Mouse (Mus musculus): ENCODE measurements around the gene Tspan13. TPM values are rescaled to one million over a fixed set of nuclear protein-coding genes. Genes with fewer than 3 reads are reported as not detected.

Gene Tspan13
- total RNA-seq (2015; ENCODE audit: low replicate concordance) (58.4 and 68.3 TPM in 2 replicates), total RNA-seq (2017; ENCODE audit: low replicate concordance) (30.5 and 44.0 TPM in 2 replicates)

GRCm38 (mm10) chr12:36042348-36042778 lies at the start of gene Tspan13:
Gene Tspan13 (minus strand): TSS chr12:36042500.
- peak; percentile 91 for ATAC-seq (replicated peaks; ENCODE audit: low FRiP score, poor library complexity, severe bottlenecking)

- no peak for ATAC-seq (replicated peaks; ENCODE audit: low FRiP score, poor library complexity, severe bottlenecking)
Measured at GRCm38 (mm10) chr12:36091964-36092363, 49.7 kb upstream of the Tspan13 start.

GRCm38 (mm10) chr12:36089221-36089620 lies 46.9 kb upstream of the Tspan13 start:
- ATAC-seq (replicated peaks; ENCODE audit: low FRiP score, poor library complexity, severe bottlenecking) = no peak

- ATAC-seq (replicated peaks; ENCODE audit: low FRiP score, poor library complexity, severe bottlenecking) = no peak
Measured at GRCm38 (mm10) chr12:36088804-36089203, 46.5 kb upstream of the Tspan13 start.

- no peak for ATAC-seq (replicated peaks; ENCODE audit: low FRiP score, poor library complexity, severe bottlenecking)
Measured at GRCm38 (mm10) chr12:36085380-36085779, 43.1 kb upstream of the Tspan13 start.

GRCm38 (mm10) chr12:36078101-36078899 lies 36.0 kb upstream of the Tspan13 start:
- ATAC-seq (replicated peaks; ENCODE audit: low FRiP score, poor library complexity, severe bottlenecking) = no peak

GRCm38 (mm10) chr12:36072860-36073259 lies 30.6 kb upstream of the Tspan13 start:
- ATAC-seq (replicated peaks; ENCODE audit: low FRiP score, poor library complexity, severe bottlenecking) = no peak

GRCm38 (mm10) chr12:36070231-36070630 lies 27.9 kb upstream of the Tspan13 start:
- ATAC-seq (replicated peaks; ENCODE audit: low FRiP score, poor library complexity, severe bottlenecking) = no peak

GRCm38 (mm10) chr12:36067538-36067937 lies 25.2 kb upstream of the Tspan13 start:
- ATAC-seq (replicated peaks; ENCODE audit: low FRiP score, poor library complexity, severe bottlenecking) = no peak

- no peak for ATAC-seq (replicated peaks; ENCODE audit: low FRiP score, poor library complexity, severe bottlenecking)
Measured at GRCm38 (mm10) chr12:36065911-36066310, 23.6 kb upstream of the Tspan13 start.

GRCm38 (mm10) chr12:36057699-36058098 lies 15.4 kb upstream of the Tspan13 start:
- ATAC-seq (replicated peaks; ENCODE audit: low FRiP score, poor library complexity, severe bottlenecking) = no peak

- no peak for ATAC-seq (replicated peaks; ENCODE audit: low FRiP score, poor library complexity, severe bottlenecking)
Measured at GRCm38 (mm10) chr12:36050276-36050675, 8.0 kb upstream of the Tspan13 start.

- no peak for ATAC-seq (replicated peaks; ENCODE audit: low FRiP score, poor library complexity, severe bottlenecking)
Measured at GRCm38 (mm10) chr12:36047593-36047992, 5.3 kb upstream of the Tspan13 start.

GRCm38 (mm10) chr12:36046196-36046595 lies 3.9 kb upstream of the Tspan13 start:
- no peak for ATAC-seq (replicated peaks; ENCODE audit: low FRiP score, poor library complexity, severe bottlenecking)

GRCm38 (mm10) chr12:36044691-36045090 lies 2.4 kb upstream of the Tspan13 start:
- no peak for ATAC-seq (replicated peaks; ENCODE audit: low FRiP score, poor library complexity, severe bottlenecking)

- peak; percentile 54 for ATAC-seq (replicated peaks; ENCODE audit: low FRiP score, poor library complexity, severe bottlenecking)
Measured at GRCm38 (mm10) chr12:36041703-36042347, 475 bp downstream of the Tspan13 start.

GRCm38 (mm10) chr12:36041281-36041589 lies 1.1 kb downstream of the Tspan13 start:
- ATAC-seq (replicated peaks; ENCODE audit: low FRiP score, poor library complexity, severe bottlenecking) = no peak

GRCm38 (mm10) chr12:36040571-36041280 lies 1.6 kb downstream of the Tspan13 start:
- ATAC-seq (replicated peaks; ENCODE audit: low FRiP score, poor library complexity, severe bottlenecking) = no peak

- ATAC-seq (replicated peaks; ENCODE audit: low FRiP score, poor library complexity, severe bottlenecking) = peak; percentile 26; the same call in 1 of the 2 replicates
Measured at GRCm38 (mm10) chr12:36039541-36040084, 2.7 kb downstream of the Tspan13 start.

- ATAC-seq (replicated peaks; ENCODE audit: low FRiP score, poor library complexity, severe bottlenecking) = peak; percentile 76
Measured at GRCm38 (mm10) chr12:36036776-36037175, 5.5 kb downstream of the Tspan13 start.
